Mouse (Mus musculus): Measurements from ENCODE around the gene Raly.

- TF ChIP-seq POLR2A (IDR thresholded peaks at IDR 0.05; ENCODE audit: borderline replicate concordance, control insufficient read depth, low read depth, low read length) = no peak
- no peak for TF ChIP-seq CTCF (IDR thresholded peaks at IDR 0.05; ENCODE audit: control insufficient read depth, insufficient read depth, low read length)
These were observed 64.5 kb downstream of the Raly start for GRCm38 (mm10) chr2:154855383-154855782.

All from bone marrow, adult 2 months (tissue).